Mouse (Mus musculus) erythroblast, embryonic 14.5 days (primary cell): ENCODE data around the gene Stradb. TPM values are rescaled to one million over a fixed set of nuclear protein-coding genes. Genes with fewer than 3 reads are reported as not detected.

ENCODE experiments used
- H3K27me3 ChIP-seq: 2 replicates; pipeline ENCODE4 v1.6.1; 2012; ENCODE audit warnings: inconsistent platforms; ENCODE audit not compliant: control insufficient read depth
- H3K36me3 ChIP-seq: 2 replicates; pipeline ENCODE4 v1.6.1; 2012; ENCODE audit warnings: mild to moderate bottlenecking, inconsistent platforms; ENCODE audit not compliant: control insufficient read depth
- H3K4me1 ChIP-seq: 2 replicates; pipeline ENCODE4 v1.6.1; 2012; ENCODE audit warnings: inconsistent platforms; ENCODE audit not compliant: control insufficient read depth
- H3K4me3 ChIP-seq: replicated peaks from 2 replicates; pipeline ENCODE3; 2012; ENCODE audit warnings: moderate library complexity, mild to moderate bottlenecking, inconsistent platforms
- H3K9me3 ChIP-seq: 2 replicates; pipeline ENCODE4 v1.6.1; 2012; ENCODE audit warnings: low read length, inconsistent platforms, mixed read lengths; ENCODE audit not compliant: control insufficient read depth
- GATA1 ChIP-seq: IDR thresholded peaks from 2 replicates; pipeline ENCODE4 v1.6.1; 2012; ENCODE audit warnings: low read length, inconsistent platforms, mixed read lengths
- TAL1 ChIP-seq: IDR thresholded peaks from 3 replicates; pipeline ENCODE4 v1.6.1; 2012; ENCODE audit warnings: low read length, inconsistent platforms, mixed read lengths
- polyA plus RNA-seq: library from polyadenylated mRNA; stranded (reverse); fragments of >175 nt; gene quantifications from 2 replicates; pipeline ENCODE4 v1.2.3, GENCODE M21; 2012

Stradb gene
- polyA plus RNA-seq, 1 experiment: 2.5 TPM

GRCm38 (mm10) chr1:58993144-58993543 is 19.8 kb downstream of the Stradb start:
- no peak for TF ChIP-seq GATA1
- Histone ChIP-seq H3K36me3 (peaks cover 87% of the 10 kb centered on the region), H3K4me1 (peaks cover 15% of the 10 kb centered on the region), H3K27me3 (no peaks in the 10 kb centered on the region), H3K9me3 (no peaks in the 10 kb centered on the region), H3K4me3 (no peak overlapping the region)

GRCm38 (mm10) chr1:58993723-58994122 is 20.4 kb downstream of the Stradb start:
- H3K36me3 ChIP-seq: peaks cover 81% of the 10 kb centered on the region
- TF ChIP-seq GATA1: no peak
- TF ChIP-seq TAL1: no peak
- no peaks in the 10 kb centered on the region for H3K27me3 ChIP-seq
- no peaks in the 10 kb centered on the region for H3K9me3 ChIP-seq
- H3K4me3 ChIP-seq: no peak overlapping the region
- H3K4me1 ChIP-seq: peaks cover 15% of the 10 kb centered on the region

- TF ChIP-seq TAL1: no peak
- TF ChIP-seq GATA1: no peak
- Histone ChIP-seq H3K4me3 (no peak overlapping the region), H3K27me3 (no peaks in the 10 kb centered on the region), H3K4me1 (peaks cover 15% of the 10 kb centered on the region), H3K9me3 (no peaks in the 10 kb centered on the region), H3K36me3 (peaks cover 65% of the 10 kb centered on the region)
Observed at GRCm38 (mm10) chr1:58995313-58995712, 22.0 kb downstream of the Stradb start.

- Histone ChIP-seq H3K27me3 (peaks cover 7% of the 10 kb centered on the region), H3K9me3 (no peaks in the 10 kb centered on the region), H3K4me3 (no peak overlapping the region), H3K4me1 (no peaks in the 10 kb centered on the region), H3K36me3 (no peaks in the 10 kb centered on the region)
- TF ChIP-seq TAL1 (no peak), GATA1 (no peak)
Observed at GRCm38 (mm10) chr1:59009250-59009649, 35.9 kb downstream of the Stradb start.

GRCm38 (mm10) chr1:59021556-59021955 is 48.2 kb downstream of the Stradb start:
- Histone ChIP-seq H3K4me3 (no peak overlapping the region), H3K4me1 (no peaks in the 10 kb centered on the region), H3K9me3 (no peaks in the 10 kb centered on the region), H3K27me3 (no peaks in the 10 kb centered on the region), H3K36me3 (no peaks in the 10 kb centered on the region)
- TF ChIP-seq TAL1 (no peak), GATA1 (no peak)

- Histone ChIP-seq H3K27me3 (no peaks in the 10 kb centered on the region), H3K4me3 (no peak overlapping the region), H3K4me1 (no peaks in the 10 kb centered on the region), H3K9me3 (no peaks in the 10 kb centered on the region), H3K36me3 (no peaks in the 10 kb centered on the region)
- TF ChIP-seq GATA1 (no peak), TAL1 (no peak)
Observed at GRCm38 (mm10) chr1:59037723-59038122, 64.4 kb downstream of the Stradb start.

Other genes with a start within 250 kb of the Stradb start
- 0.05 and 0.08 TPM in 2 replicates for gene Casp8, start 178.1 kb upstream of the Stradb start, polyA plus RNA-seq
- gene Trak2, start 92 bp upstream of the Stradb start, polyA plus RNA-seq: 54.9 and 57.2 TPM in 2 replicates
- gene C2cd6, start 121.4 kb downstream of the Stradb start, polyA plus RNA-seq: not detected in 2 replicates
- gene Tmem237, start 146.9 kb downstream of the Stradb start, polyA plus RNA-seq: 0.07 and 0.23 TPM in 2 replicates
- gene Mpp4, start 189.9 kb downstream of the Stradb start, polyA plus RNA-seq: 0.03 and 0.04 TPM in 2 replicates